Mouse (Mus musculus) left cerebral cortex, adult 11 months (tissue): ENCODE results near the gene Ccdc85c.

ENCODE experiments used
- DNase-seq: peaks from one replicate; pipeline ENCODE4 v3.0.0; 2022; ENCODE audit warnings: low spot score

Ccdc85c gene

DNA sequence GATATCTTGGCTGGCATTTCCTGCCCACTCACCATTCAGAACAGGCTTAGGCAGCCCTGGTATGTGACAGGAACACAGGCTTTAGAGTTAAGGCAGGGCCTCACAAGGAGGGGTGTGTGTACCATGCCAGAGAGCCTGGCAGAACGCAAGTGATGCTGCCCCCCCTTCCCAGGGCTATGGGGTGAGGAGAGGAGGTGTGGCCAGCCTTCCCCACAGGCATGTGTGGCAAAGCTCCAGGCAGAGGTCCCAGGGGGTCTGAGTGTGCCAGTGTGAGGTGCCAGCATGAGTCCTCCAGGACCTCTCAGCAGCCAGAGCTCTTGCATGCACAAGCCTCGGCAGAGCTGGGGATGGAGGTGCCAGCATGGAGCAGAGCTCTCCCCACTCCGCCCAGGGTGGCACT is 19.4 kb upstream of the Ccdc85c start:
- no peak for DNase-seq

DNA sequence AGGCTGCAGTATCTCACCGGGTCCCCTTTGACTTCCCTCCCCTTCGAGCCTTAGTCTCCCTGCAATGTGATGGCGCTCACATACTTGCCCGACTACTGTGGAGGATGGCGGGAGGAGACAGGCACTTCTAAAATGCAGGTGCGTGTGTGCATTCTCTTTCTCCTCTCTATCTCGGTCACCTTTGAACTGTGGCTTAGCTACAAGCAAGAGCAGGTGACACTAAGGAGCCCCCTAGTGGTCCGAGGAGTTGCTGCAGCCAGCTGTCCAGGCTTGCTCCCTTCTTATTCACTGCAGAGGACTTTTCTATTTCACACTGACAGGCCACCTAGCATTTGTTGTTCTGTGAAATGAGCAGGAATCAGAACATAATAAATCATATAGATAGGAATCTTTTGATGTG is 17.7 kb upstream of the Ccdc85c start:
- DNase-seq = no peak

DNA sequence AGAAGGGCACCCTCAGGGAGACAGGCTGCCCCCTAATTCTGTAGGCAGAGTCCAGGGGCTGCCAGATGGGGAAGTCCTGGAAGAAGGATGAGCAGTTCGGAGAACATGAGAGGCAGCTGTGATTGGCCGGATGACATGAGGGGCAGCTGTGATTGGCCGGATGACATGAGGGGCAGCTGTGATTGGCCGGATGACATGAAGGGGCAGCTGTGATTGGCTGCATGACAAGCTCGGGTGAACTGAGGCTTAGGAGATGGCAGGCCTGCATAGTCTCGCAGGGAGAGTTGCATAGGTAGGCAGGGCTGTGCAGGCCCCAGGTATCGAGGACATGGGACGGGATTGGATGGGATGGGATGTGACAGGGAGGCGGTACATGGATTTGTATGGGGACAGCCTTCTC is 17.2 kb upstream of the Ccdc85c start:
- DNase-seq = no peak

GRCm38 (mm10) chr12:108288127-108288880 is 13.1 kb upstream of the Ccdc85c start:
- no peak for DNase-seq

DNA sequence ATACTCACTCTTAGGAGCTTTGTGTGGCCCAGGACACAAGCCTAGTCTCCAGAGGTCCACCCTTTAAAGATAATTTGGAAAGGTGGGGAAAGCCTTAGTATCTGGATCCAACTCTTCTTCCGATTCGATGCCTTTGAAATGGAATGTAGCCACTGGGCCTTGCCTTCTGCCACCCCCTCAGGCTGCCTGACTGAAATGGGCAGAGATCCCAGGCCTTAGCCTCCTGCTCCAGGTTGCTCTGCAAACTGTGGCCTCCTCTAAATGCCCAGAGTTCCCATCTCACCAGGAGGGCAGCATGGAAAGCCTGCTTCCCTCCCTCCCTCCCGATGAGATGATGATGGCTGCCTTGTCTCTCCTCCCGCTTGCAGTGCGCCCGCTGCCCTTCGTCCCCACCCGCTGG is 11.8 kb upstream of the Ccdc85c start:
- DNase-seq = no peak

DNA sequence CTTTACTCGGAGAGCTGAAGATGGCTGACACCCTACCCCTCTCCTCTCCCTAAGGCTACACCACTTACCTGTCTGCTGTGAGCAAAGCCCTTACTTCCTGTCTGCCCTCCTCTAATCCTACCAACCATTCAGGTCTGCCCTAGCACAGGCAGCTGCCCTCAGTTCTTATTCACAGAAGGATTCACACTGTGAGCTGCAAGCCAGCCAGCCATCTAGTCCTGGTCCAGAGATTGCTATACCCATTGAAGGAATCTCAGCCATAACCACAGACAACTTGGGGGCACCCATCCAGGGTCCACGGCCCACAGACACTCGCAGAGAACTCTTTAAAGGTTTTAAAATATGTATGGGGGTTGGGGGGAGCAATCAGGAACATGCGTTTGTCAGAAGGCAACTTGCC is 11.2 kb upstream of the Ccdc85c start:
- no peak for DNase-seq

GRCm38 (mm10) chr12:108285225-108286011 is 10.2 kb upstream of the Ccdc85c start:
- no peak for DNase-seq

- DNase-seq = no peak
Measured at GRCm38 (mm10) chr12:108284455-108285224, 9.4 kb upstream of the Ccdc85c start.

GRCm38 (mm10) chr12:108278221-108278918 is 3.1 kb upstream of the Ccdc85c start:
- no peak for DNase-seq

- DNase-seq = no peak
Measured at GRCm38 (mm10) chr12:108277341-108277841, 2.2 kb upstream of the Ccdc85c start.

GRCm38 (mm10) chr12:108275920-108276822 is 946 bp upstream of the Ccdc85c start:
- DNase-seq = no peak

DNA sequence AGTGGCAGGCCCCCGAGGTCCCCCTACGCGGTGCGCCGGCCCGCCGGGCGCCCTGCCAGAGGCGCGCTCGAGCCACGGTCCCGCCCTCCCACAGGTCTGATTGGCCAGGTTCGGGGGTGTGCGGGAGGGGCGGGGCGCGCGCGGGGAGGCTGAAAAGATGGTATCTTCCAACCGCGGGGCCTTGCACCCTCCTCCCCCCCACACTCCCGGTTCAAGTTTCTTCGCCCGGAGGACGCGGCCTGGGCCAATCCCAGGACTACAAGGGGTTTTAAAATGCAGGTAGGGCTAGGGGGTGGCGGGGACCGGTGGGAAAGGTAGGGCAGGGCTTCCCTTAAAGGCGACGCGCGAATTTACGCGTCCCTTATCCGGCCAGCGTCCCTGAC is 274 bp upstream of the Ccdc85c start:
- peak; percentile 94 for DNase-seq

DNA sequence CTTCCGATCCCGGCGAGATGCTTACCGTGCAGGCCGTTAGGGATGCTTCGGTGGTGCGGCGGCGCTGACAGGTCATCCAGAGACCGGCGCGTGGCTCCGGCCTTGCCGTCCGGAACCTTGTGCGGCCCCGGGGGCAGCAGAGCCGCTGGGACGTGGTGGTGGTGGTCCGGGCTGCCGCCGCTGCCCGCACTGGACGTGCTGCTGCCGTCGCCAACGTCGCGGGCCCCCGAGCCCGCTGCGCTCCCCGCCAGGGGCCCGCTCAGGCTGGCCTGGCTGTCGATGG is 971 bp downstream of the Ccdc85c start:
- no peak for DNase-seq

DNA sequence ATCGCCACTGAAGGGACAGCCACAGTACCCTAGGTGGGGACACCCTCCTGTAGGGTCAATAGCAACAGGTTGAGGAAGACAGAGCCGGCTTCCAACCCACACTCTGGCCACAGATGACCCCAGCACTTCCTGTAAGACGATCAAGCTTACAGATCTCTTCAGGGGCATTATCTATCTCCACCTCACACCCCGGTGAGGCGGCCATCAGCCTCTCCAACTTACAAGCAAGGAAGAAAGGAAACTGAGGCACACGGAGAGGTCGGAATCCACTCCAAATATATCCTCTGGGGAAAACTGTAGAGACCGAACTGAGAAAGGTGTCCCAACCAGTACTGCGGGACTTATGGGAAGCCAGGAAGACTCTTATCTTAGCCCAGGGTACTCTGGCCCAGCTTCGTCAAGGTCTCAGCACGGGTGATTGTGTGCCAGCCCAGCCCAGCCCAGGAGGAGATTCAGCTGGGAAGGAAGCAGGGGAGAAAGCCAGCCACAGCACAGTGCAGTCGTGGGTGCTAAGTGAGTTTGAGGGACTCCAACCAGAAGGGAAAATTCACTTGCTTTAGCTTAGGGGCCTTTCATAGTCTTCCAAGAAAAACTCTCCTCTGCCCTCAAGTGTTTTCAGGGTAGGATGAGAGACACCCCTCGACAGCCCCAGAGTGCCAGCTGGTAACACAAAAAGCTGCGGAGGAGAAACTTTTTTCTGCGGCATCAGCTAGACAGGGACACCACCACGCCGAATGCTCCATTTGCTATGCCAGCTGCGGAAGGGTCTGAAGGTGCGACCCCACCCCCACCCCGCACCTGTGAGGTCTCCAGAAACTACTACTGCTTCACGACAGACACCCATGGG is 1.5 kb downstream of the Ccdc85c start:
- no peak for DNase-seq

DNA sequence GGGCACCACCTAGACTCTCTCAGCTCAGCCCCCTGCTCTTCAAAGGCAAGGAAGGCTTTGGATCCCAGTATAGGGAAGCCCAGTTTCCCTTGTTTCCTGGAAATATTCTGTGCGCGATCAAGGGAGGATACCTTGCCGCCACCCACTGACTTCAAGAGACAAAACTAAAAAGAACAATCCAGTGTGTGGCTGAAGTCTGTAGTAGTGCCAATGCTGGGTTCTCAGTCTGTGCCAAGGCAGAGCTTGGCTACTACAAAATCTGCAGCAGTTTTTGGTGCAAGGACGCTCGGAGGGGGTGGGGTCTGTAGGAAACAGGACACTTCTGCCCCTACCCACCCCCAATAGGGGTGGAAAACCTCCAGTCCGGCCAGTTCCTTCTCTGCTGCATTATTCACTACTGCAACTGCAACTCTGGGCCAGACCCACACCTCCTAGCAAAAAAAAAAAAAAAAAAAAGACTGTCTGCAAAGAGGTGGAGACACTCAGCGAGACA is 3.0 kb downstream of the Ccdc85c start:
- DNase-seq = no peak

DNA sequence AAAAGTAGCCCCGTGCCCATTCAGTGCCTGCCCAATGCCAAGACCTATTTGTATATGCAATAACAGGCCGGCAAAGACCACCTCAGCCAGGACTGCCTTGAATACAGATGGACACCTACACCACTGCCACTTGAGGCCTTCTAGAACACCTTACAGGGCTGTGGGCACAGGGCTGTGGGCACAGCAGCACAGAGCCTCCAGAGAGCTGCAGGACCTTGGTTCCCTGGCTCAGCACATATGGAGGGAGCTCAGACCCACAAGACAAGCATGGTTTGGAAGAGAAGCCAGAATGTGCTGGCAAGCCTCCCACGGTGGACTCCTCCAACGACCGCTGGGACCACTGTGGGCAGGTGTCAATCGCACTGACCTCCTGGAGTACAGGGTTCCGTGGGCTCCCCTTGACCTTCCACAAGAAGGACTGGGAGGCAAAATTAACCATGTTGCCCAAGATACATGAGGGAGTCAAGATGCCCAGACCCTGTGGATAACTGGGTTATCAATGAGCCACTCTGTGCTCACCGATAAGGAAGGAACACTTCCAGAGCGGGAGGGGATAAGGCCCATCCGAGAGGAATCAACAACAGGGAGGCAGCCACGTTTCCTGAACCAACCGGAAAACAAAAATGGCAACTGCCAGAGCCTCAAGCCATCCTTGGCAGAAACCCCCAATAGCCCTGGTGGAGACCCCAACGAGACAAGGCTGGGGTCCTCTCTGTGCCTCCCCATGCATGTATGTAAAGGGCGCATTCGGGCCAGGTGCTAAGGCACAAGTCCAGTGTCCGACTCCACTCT is 3.7 kb downstream of the Ccdc85c start:
- no peak for DNase-seq

- no peak for DNase-seq
Measured at GRCm38 (mm10) chr12:108270240-108270919, 4.8 kb downstream of the Ccdc85c start.

- DNase-seq = no peak
Measured at GRCm38 (mm10) chr12:108269699-108270098, 5.5 kb downstream of the Ccdc85c start.

DNA sequence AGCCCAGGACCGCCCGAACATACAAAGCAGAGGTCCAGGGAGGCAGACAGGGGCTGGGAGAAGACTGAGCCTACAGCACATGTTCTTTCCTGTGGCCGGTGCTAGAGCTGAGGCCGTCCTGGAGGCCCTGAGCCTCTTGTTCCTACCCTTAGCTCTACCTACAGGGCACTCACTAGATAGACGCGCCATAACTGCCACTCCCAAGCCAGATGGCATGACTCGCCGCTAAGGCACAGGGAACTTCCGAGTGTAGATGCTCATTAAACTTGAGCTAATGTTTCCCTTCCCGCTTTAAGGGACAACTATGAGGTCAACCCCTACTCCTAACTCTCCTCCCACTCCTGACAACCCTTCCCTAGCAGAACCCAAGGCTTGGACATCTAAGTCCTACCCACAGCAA is 6.3 kb downstream of the Ccdc85c start:
- DNase-seq = no peak
